Mouse (Mus musculus) brain, embryonic 14.5 days (tissue): ENCODE measurements at regions not wholly inside any gene's neighbourhood (a gene's known extent, or its start where the extent isn't known, plus 50 kb on each side); places are given as distances from the start of the nearest gene placed in this dataset.

Experiments
- CTCF ChIP-seq: fragments of 200-500 bp; IDR thresholded peaks from 2 replicates; pipeline ENCODE4 v1.5.1; 2012; ENCODE audit warnings: inconsistent platforms, mild to moderate bottlenecking, moderate library complexity, borderline replicate concordance; ENCODE audit not compliant: insufficient read depth, insufficient read length; ENCODE audit errors: extremely low read depth
- POLR2A ChIP-seq: fragments of 200-500 bp; IDR thresholded peaks from 2 replicates; pipeline ENCODE4 v1.6.1; 2012; ENCODE audit warnings: mild to moderate bottlenecking, inconsistent platforms, borderline replicate concordance; ENCODE audit not compliant: poor library complexity, insufficient read depth, insufficient read length, severe bottlenecking; ENCODE audit errors: extremely low read depth

DNA sequence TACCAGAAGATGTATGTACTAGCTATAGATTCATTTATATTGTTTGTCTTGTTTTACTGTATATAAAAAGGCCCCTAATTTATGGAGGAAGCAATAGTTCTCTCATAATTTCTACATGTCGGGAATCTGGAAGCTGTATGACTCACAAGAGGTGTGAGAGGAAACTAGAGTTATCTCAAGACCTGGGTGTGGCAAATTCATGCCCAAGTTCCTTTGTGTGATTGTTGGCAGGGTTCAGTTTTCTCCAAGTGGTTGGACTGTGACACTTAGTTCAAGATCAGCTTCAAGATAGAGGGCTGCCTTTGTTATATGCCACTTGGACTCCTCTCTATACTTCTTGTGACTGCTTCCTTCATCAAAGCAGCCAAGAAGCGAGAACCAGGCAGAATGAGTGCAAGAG lies 521.1 kb downstream of the Epha4 start:
- no peak for TF ChIP-seq CTCF
- no peak for TF ChIP-seq POLR2A
